Mouse (Mus musculus): ENCODE measurements around the gene Trim43a.

- TF ChIP-seq CTCF (IDR thresholded peaks at IDR 0.05; ENCODE audit: low read depth, low read length) (no peak), GATA1 (IDR thresholded peaks at IDR 0.05; ENCODE audit: borderline replicate concordance, low read length) (no peak), TAL1 (conservative IDR thresholded peaks at IDR 0.05; ENCODE audit: low read depth, low read length) (no peak), POLR2AphosphoS5 (IDR thresholded peaks at IDR 0.05; ENCODE audit: insufficient replicate concordance, low read depth, low read length) (no peak)
Observed at GRCm38 (mm10) chr9:88545534-88545933, 35.2 kb upstream of the Trim43a start.

Measured in G1E (cell line).